Mouse (Mus musculus) lung, postnatal 0 days (tissue): Measurements from ENCODE around the gene Myo5c.

ENCODE experiments used
- CTCF ChIP-seq: IDR thresholded peaks from 2 replicates; pipeline ENCODE4 v1.5.1; 2016; ENCODE audit warnings: antibody characterized with exemption, mild to moderate bottlenecking
- EP300 ChIP-seq: IDR thresholded peaks from 2 replicates; pipeline ENCODE4 v1.6.1; 2016; ENCODE audit warnings: antibody characterized with exemption, mild to moderate bottlenecking, control low read depth

DNA sequence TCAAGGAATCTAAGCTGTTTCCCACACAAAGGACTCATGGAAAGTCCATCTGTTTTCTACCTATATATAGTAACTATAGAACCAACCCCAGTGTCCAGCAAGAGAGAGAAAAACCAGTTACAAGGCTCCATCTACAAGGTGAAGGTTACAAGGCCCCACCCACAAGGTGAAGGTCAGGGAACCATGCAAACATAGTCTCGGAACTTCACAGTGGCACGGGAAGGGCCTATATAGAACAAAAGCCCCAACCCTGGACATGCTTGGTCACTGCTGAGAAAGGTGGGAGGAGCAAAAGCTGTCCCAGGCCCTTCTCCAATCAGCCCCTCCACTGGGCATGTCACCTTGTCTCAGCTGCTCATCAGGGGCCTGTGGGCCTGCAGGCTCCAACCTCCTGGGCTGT lies 3.9 kb downstream of the Myo5c start:
- TF ChIP-seq CTCF = no peak
- no peak for TF ChIP-seq EP300
